Comparison of ENCODE assay signal across 8 mouse cellular contexts in the genomic region with DNA sequence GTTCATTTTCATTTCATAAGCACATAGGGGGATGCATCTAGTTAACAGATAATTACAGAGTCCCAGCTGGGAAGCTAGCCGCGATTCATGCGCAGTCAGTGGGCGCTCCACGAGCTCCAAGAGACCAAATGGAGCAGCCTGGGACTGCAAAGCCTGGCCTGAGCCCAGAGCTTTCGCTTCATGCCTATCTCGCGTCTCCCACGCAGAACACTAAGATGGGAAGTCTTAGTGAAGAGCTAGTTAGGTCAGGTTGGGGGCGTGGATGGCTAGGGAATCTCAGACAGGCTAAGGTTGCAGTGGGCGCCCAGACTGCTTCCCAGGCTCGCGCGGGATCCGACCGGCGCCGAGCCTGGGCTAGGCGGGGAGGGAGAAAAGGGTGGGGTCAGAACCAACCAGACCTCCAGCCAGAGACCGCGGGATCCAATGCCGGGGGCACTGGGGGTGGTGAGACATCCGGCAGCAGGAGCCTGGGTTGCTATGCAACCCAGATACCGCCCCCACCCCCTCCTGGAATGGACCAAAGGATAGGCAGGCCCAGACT. TPM values are rescaled to one million over a fixed set of nuclear protein-coding genes. Genes with fewer than 3 reads are reported as not detected.
A peak's percentile ranks its signal among the peaks of the same experiment; 100 is the strongest.
DNase-seq lines count a peak whose midpoint lies in the region; ATAC-seq and TF ChIP-seq lines count a peak whose summit lies in the region.

No protein-coding gene starts in this region.

- no peaks in the 10 kb centered on the region for H3K9me3 ChIP-seq in embryonic facial prominence, embryonic 11.5 days (replicated peaks; ENCODE audit: control insufficient read depth, low read length)
- no peaks in the 10 kb centered on the region for H3K9me3 ChIP-seq in heart, embryonic 10.5 days
- no peaks in the 10 kb centered on the region for H3K9me3 ChIP-seq in liver, embryonic 14.5 days (ENCODE audit: control insufficient read depth, low read length)

- TF ChIP-seq POLR2A in liver, adult 2 months (IDR thresholded peaks at IDR 0.05; ENCODE audit: extremely low read depth, insufficient read depth, low read length), result no peak

- no peaks in the 10 kb centered on the region for H3K36me3 ChIP-seq in liver, adult 2 months (ENCODE audit: control insufficient read depth, insufficient read depth, low read length)
- H3K36me3 ChIP-seq in embryonic facial prominence, embryonic 11.5 days (replicated peaks; ENCODE audit: control insufficient read depth, insufficient read depth, low read depth, low read length), result no peaks in the 10 kb centered on the region
- peaks cover 4% of the 10 kb centered on the region; the same call in 1 of the 2 replicates for H3K36me3 ChIP-seq in heart, embryonic 10.5 days
- no peaks in the 10 kb centered on the region for H3K36me3 ChIP-seq in liver, embryonic 14.5 days (replicated peaks; ENCODE audit: control insufficient read depth, insufficient read depth, low read depth)

- WGBS in liver, adult 2 months, result 2% methylated on average over 24 of the region's 24 CpGs
- 0% methylated on average over 24 of the region's 24 CpGs for WGBS in embryonic facial prominence, embryonic 11.5 days
- under 1% methylated on average over 24 of the region's 24 CpGs for WGBS in heart, embryonic 10.5 days
- WGBS in liver, embryonic 14.5 days (ENCODE audit: insufficient replicate concordance), result 3% methylated on average over 24 of the region's 24 CpGs

- DNase-seq in liver, adult 2 months (ENCODE audit: extremely low read depth, low read depth, low spot score), result no peak
- no peak for DNase-seq in liver
- peak; percentile 55 for DNase-seq in embryonic facial prominence, embryonic 11.5 days (ENCODE audit: low spot score)
- no peak for DNase-seq in heart, embryonic 10.5 days (ENCODE audit: low spot score)
- DNase-seq in kidney, postnatal 36 days, result peak; percentile 5 to 31
- no peak for DNase-seq in liver, embryonic 14.5 days (ENCODE audit: low read depth in 3 of 3, low spot score in 3 of 3)
- DNase-seq in neural tube, embryonic 10.5 days (ENCODE audit: extremely low spot score, low spot score), result peak; percentile 53
- DNase-seq in thymus, postnatal 4 days, result peak; percentile 68

- no peak for TF ChIP-seq CTCF in liver, adult 2 months (IDR thresholded peaks at IDR 0.05; ENCODE audit: low read depth, low read length)
- no peak for TF ChIP-seq CTCF in liver, embryonic 14.5 days (IDR thresholded peaks at IDR 0.05; ENCODE audit: low read depth)

- no peak overlapping the region for H3K27ac ChIP-seq in liver, adult 2 months (replicated peaks; ENCODE audit: insufficient read depth, low read depth, low read length)
- H3K27ac ChIP-seq in embryonic facial prominence, embryonic 11.5 days (replicated peaks; ENCODE audit: low read depth, low read length), result no peak overlapping the region
- peak overlapping the region; percentile 39; the same call in 1 of the 2 replicates for H3K27ac ChIP-seq in heart, embryonic 10.5 days
- H3K27ac ChIP-seq in liver, embryonic 14.5 days, result no peak overlapping the region

- no peak for TF ChIP-seq EP300 in liver, embryonic 14.5 days (IDR thresholded peaks at IDR 0.05; ENCODE audit: low read depth)

- H3K9ac ChIP-seq in liver, adult 2 months (ENCODE audit: low read depth, low read length), result peak overlapping the region; percentile 21; the same call in 1 of the 2 replicates
- H3K9ac ChIP-seq in embryonic facial prominence, embryonic 11.5 days (replicated peaks; ENCODE audit: low read length), result peak overlapping the region; percentile 28
- no peak overlapping the region for H3K9ac ChIP-seq in liver, embryonic 14.5 days (replicated peaks)

- peaks cover 7% of the 10 kb centered on the region; the same call in 1 of the 2 replicates for H3K4me1 ChIP-seq in liver, adult 2 months (ENCODE audit: control insufficient read depth, insufficient read depth, low read length)
- no peaks in the 10 kb centered on the region; the same call in none of the 2 replicates for H3K4me1 ChIP-seq in embryonic facial prominence, embryonic 11.5 days (ENCODE audit: control insufficient read depth, insufficient read depth, low read length)
- peaks cover 24% of the 10 kb centered on the region for H3K4me1 ChIP-seq in heart, embryonic 10.5 days
- peaks cover 0 to 2% of the 10 kb centered on the region in 2 experiments; a peak in 1 of 4 replicates for H3K4me1 ChIP-seq in liver, embryonic 14.5 days (replicated peaks; ENCODE audit: control insufficient read depth in 2 of 2, insufficient read depth in 2 of 2, low read length in 1 of 2)

- peaks cover 8% of the 10 kb centered on the region; the same call in 1 of the 2 replicates for H3K27me3 ChIP-seq in liver, adult 2 months (ENCODE audit: control insufficient read depth, insufficient read depth, low read length)
- peaks cover 17% of the 10 kb centered on the region for H3K27me3 ChIP-seq in embryonic facial prominence, embryonic 11.5 days (ENCODE audit: control insufficient read depth, insufficient read depth, low read length)
- H3K27me3 ChIP-seq in heart, embryonic 10.5 days (ENCODE audit: insufficient read depth, poor library complexity, severe bottlenecking), result peaks cover 52% of the 10 kb centered on the region
- H3K27me3 ChIP-seq in liver, embryonic 14.5 days (ENCODE audit: control insufficient read depth, insufficient read depth, low read length), result peaks cover 51% of the 10 kb centered on the region

- H3K79me2 ChIP-seq in liver, adult 2 months (ENCODE audit: control insufficient read depth, insufficient read depth, low read length), result no peaks in the 10 kb centered on the region

- peak overlapping the region; percentile 52 for H3K4me3 ChIP-seq in liver, adult 2 months (ENCODE audit: insufficient read depth, low read depth, low read length)
- H3K4me3 ChIP-seq in embryonic facial prominence, embryonic 11.5 days (ENCODE audit: low read depth, low read length), result peak overlapping the region; percentile 55
- peak overlapping the region; percentile 66 for H3K4me3 ChIP-seq in heart, embryonic 10.5 days
- H3K4me3 ChIP-seq in liver, embryonic 14.5 days (ENCODE audit: insufficient read depth in 1 of 2, low read depth in 2 of 2, low read length in 2 of 2), result peak overlapping the region; percentile 35 to 42; a peak in 3 of 4 replicates

- peak overlapping the region; percentile 85 for H3K4me2 ChIP-seq in embryonic facial prominence, embryonic 11.5 days (ENCODE audit: low read depth, low read length)
- H3K4me2 ChIP-seq in liver, embryonic 14.5 days (ENCODE audit: low read depth), result peak overlapping the region; percentile 65

- peak; percentile 63 for ATAC-seq in embryonic facial prominence, embryonic 11.5 days (replicated peaks; ENCODE audit: insufficient number of reproducible peaks, low FRiP score, low TSS enrichment, low read depth)
- ATAC-seq in liver, embryonic 14.5 days (ENCODE audit: insufficient read depth), result no peak

RNA-seq across cellular contexts. Expression of a gene that starts 0.9 kb away (rescaled TPM):
- total RNA-seq in liver, adult 2 months (2014; rRNA removed), result 0.74 and 2.4 TPM in 2 replicates
- 1.8 and 2.4 TPM in 2 replicates for polyA plus RNA-seq in liver, adult 2 months (2012; rRNA removed)
- polyA plus RNA-seq in embryonic facial prominence, embryonic 11.5 days (2014; fragmentation: Nextera tagmentation; extraction: Ambion mirVana), result 6.8 and 7.0 TPM in 2 replicates
- 1.2 and 1.7 TPM in 2 replicates for polyA plus RNA-seq in heart, embryonic 10.5 days (2016; fragmentation: Nextera tagmentation; extraction: Ambion mirVana)
- polyA plus RNA-seq in liver, embryonic 14.5 days (2012; rRNA removed), result 9.1 and 9.3 TPM in 2 replicates
- polyA plus RNA-seq in liver, embryonic 14.5 days (2014; fragmentation: Nextera tagmentation; extraction: Ambion mirVana), result 1.8 and 2.4 TPM in 2 replicates

Comparison
In these comparisons a context has a peak if more than half of its experiments do, and no peak if none do; other contexts are left out.
1. DNase-seq: peak in embryonic facial prominence, embryonic 11.5 days (single experiment), kidney, postnatal 36 days (2 of 2), neural tube, embryonic 10.5 days (single experiment) and thymus, postnatal 4 days (single experiment); none in liver, adult 2 months (single experiment), liver (single experiment), heart, embryonic 10.5 days (single experiment) and liver, embryonic 14.5 days (0 of 3).
2. Peak in every context shown above with its lines, with median percentiles within 50 percentile points of each other: H3K4me3 ChIP-seq.